In genomic region chr6:84068236-84068635, GRCm38 (mm10) we compare ENCODE assay signal across 32 mouse cellular contexts. TPM values are rescaled to one million over a fixed set of nuclear protein-coding genes. Genes with fewer than 3 reads are reported as not detected.
DNase-seq lines count a peak whose midpoint lies in the region; ATAC-seq lines count a peak whose summit lies in the region.
"Had no signal": no experiment of that assay in that cellular context is flagged by ENCODE, and none has a peak within 500 bp of the region (broad histone marks: within the 10 kb centered on the region; RNA-seq: fewer than 3 reads in every experiment).

No protein-coding gene starts in this region.

- ATAC-seq in heart, embryonic 12.5 days (ENCODE audit: insufficient number of reproducible peaks, low FRiP score), result peak; percentile 30; the same call in 1 of the 2 replicates
- ATAC-seq in kidney, embryonic 16.5 days (ENCODE audit: low FRiP score, low TSS enrichment), result no peak
- ATAC-seq: forebrain, embryonic 13.5 days; inflammation-experienced regulatory T-cells, adult 6 months; liver, embryonic 12.5 days; liver, postnatal 0 days; midbrain, embryonic 15.5 days had no signal

- no peaks in the 10 kb centered on the region for H3K27me3 ChIP-seq in heart, embryonic 12.5 days (replicated peaks)
- no peaks in the 10 kb centered on the region for H3K27me3 ChIP-seq in kidney, embryonic 16.5 days (ENCODE audit: insufficient read depth, low read length)
- H3K27me3 ChIP-seq: forebrain, embryonic 13.5 days; hindbrain, embryonic 15.5 days; liver, embryonic 12.5 days; midbrain, embryonic 15.5 days; neural tube, embryonic 15.5 days had no signal

- no peak overlapping the region for H3K9ac ChIP-seq in heart, embryonic 12.5 days
- H3K9ac ChIP-seq in kidney, embryonic 16.5 days (replicated peaks; ENCODE audit: low read length), result no peak overlapping the region
- H3K9ac ChIP-seq: forebrain, embryonic 13.5 days; hindbrain, embryonic 15.5 days; limb, embryonic 13.5 days; liver, embryonic 12.5 days; liver, postnatal 0 days; midbrain, embryonic 15.5 days; neural tube, embryonic 15.5 days had no signal

- no peaks in the 10 kb centered on the region for H3K9me3 ChIP-seq in heart, embryonic 12.5 days (replicated peaks)
- no peaks in the 10 kb centered on the region for H3K9me3 ChIP-seq in kidney, embryonic 16.5 days (ENCODE audit: low read length)
- H3K9me3 ChIP-seq: forebrain, embryonic 13.5 days; heart, embryonic 10.5 days; hindbrain, embryonic 10.5 days; hindbrain, embryonic 15.5 days; limb, embryonic 13.5 days; liver, embryonic 12.5 days; midbrain, embryonic 10.5 days; midbrain, embryonic 15.5 days; neural tube, embryonic 15.5 days had no signal

- H3K36me3 ChIP-seq in heart, embryonic 12.5 days, result peaks cover 50% of the 10 kb centered on the region
- no peaks in the 10 kb centered on the region for H3K36me3 ChIP-seq in kidney, embryonic 16.5 days (ENCODE audit: insufficient read depth, low read length)
- H3K36me3 ChIP-seq: hindbrain, embryonic 10.5 days; hindbrain, embryonic 15.5 days; limb, embryonic 13.5 days; liver, embryonic 12.5 days; midbrain, embryonic 10.5 days; midbrain, embryonic 15.5 days; neural tube, embryonic 15.5 days had no signal

- WGBS in heart, embryonic 12.5 days, result 60% methylated on average over 5 of the region's 5 CpGs
- WGBS in kidney, embryonic 16.5 days, result 55% methylated on average over 5 of the region's 5 CpGs

- no peak overlapping the region for H3K4me2 ChIP-seq in heart, embryonic 12.5 days
- H3K4me2 ChIP-seq in kidney, embryonic 16.5 days (replicated peaks; ENCODE audit: low read depth, low read length), result no peak overlapping the region
- H3K4me2 ChIP-seq: forebrain, embryonic 13.5 days; hindbrain, embryonic 15.5 days; limb, embryonic 13.5 days; liver, embryonic 12.5 days; midbrain, embryonic 15.5 days; neural tube, embryonic 15.5 days had no signal

- H3K27ac ChIP-seq in heart, embryonic 12.5 days (ENCODE audit: poor library complexity, severe bottlenecking), result no peak overlapping the region
- no peak overlapping the region for H3K27ac ChIP-seq in kidney, embryonic 16.5 days (ENCODE audit: low read length)
- H3K27ac ChIP-seq: forebrain, embryonic 13.5 days; heart, embryonic 10.5 days; hindbrain, embryonic 10.5 days; hindbrain, embryonic 15.5 days; limb, embryonic 13.5 days; liver, embryonic 12.5 days; midbrain, embryonic 10.5 days; midbrain, embryonic 15.5 days; neural tube, embryonic 15.5 days had no signal

- no peak overlapping the region for H3K4me3 ChIP-seq in heart, embryonic 12.5 days
- no peak overlapping the region for H3K4me3 ChIP-seq in kidney, embryonic 16.5 days (ENCODE audit: low read length)
- H3K4me3 ChIP-seq: forebrain, embryonic 13.5 days; heart, embryonic 10.5 days; hindbrain, embryonic 10.5 days; hindbrain, embryonic 15.5 days; limb, embryonic 13.5 days; liver, embryonic 12.5 days; midbrain, embryonic 10.5 days; midbrain, embryonic 15.5 days; neural tube, embryonic 15.5 days had no signal

- no peaks in the 10 kb centered on the region for H3K4me1 ChIP-seq in heart, embryonic 12.5 days (replicated peaks)
- no peaks in the 10 kb centered on the region for H3K4me1 ChIP-seq in kidney, embryonic 16.5 days (ENCODE audit: insufficient read depth, low read length)
- H3K4me1 ChIP-seq: forebrain, embryonic 13.5 days; heart, embryonic 10.5 days; hindbrain, embryonic 10.5 days; hindbrain, embryonic 15.5 days; liver, embryonic 12.5 days; midbrain, embryonic 10.5 days; midbrain, embryonic 15.5 days; neural tube, embryonic 15.5 days had no signal

- DNase-seq in heart, postnatal 4 days, result no peak
- DNase-seq in kidney, postnatal 14 days, result peak; percentile 27
- peak; percentile 39 for DNase-seq in 416B (ENCODE audit: low read depth)
- peak; percentile 13 for DNase-seq in c-Kit-positive CD71-negative TER-119-negative erythroid progenitor cells, embryonic 14.5 days (ENCODE audit: low read depth)
- no peak for DNase-seq in right cerebral cortex, postnatal 4 days
- DNase-seq: adrenal gland, adult 2 months; adrenal gland, postnatal 36 days; cerebellum, adult 8-10 months; cerebellum, postnatal 25 days; gastrocnemius, postnatal 10 days; heart, postnatal 10 days; liver, postnatal 0 days; lung, postnatal 10 days; retina, postnatal 1 day; right cerebral cortex, postnatal 25 days; spleen, adult 18-20 months; thymus, adult 18-20 months; thymus, postnatal 25 days had no signal

RNA-seq across cellular contexts. Expression of gene Dysf, which starts 59.8 kb away (rescaled TPM):
- polyA plus RNA-seq in heart, embryonic 12.5 days (2016; fragmentation: Nextera tagmentation; extraction: Ambion mirVana), result 17.6 and 17.9 TPM in 2 replicates
- total RNA-seq in heart, postnatal 4 days (2021), result 100 to 1,000 TPM in 1 of 2 experiments, 10 to 100 TPM in 1; 96.4 to 109 TPM
- polyA plus RNA-seq in kidney, embryonic 16.5 days (2015; fragmentation: Nextera tagmentation; extraction: Ambion mirVana), result 16.8 and 17.2 TPM in 2 replicates
- total RNA-seq: megakaryocyte progenitor cell, adult 5-6 weeks; MEL had no signal
- polyA plus RNA-seq: inflammation-experienced regulatory T-cells, adult 6 months had no signal

Comparison
In these comparisons a context has a peak if more than half of its experiments do, and no peak if none do; other contexts are left out.
1. DNase-seq: peak in kidney, postnatal 14 days (single experiment), 416B (single experiment) and c-Kit-positive CD71-negative TER-119-negative erythroid progenitor cells, embryonic 14.5 days (single experiment); none in heart, postnatal 4 days (single experiment) and right cerebral cortex, postnatal 4 days (single experiment).